Mouse (Mus musculus): ENCODE data around the gene Sfi1.
"Not testable (repeated sequence)": the region's sequence is repeated elsewhere in the genome, so short reads cannot be mapped to it uniquely, and the experiment has no call there.

The Sfi1 gene

GRCm38 (mm10) chr11:3173425-3174318 lies 19.6 kb downstream of the Sfi1 start:
- DNase-seq (ENCODE audit: low spot score in 2 of 2) = peak; percentile 81

- not testable (repeated sequence) for DNase-seq (ENCODE audit: low spot score in 2 of 2)
Measured at GRCm38 (mm10) chr11:3172526-3172925, 20.7 kb downstream of the Sfi1 start.

GRCm38 (mm10) chr11:3171931-3172330 lies 21.3 kb downstream of the Sfi1 start:
- DNase-seq (ENCODE audit: low spot score in 2 of 2) = peak; percentile 69

- DNase-seq (ENCODE audit: low spot score in 2 of 2) = peak; percentile 56
Measured at GRCm38 (mm10) chr11:3169042-3169441, 24.2 kb downstream of the Sfi1 start.

- peak; percentile 75 to 79 for DNase-seq (ENCODE audit: low spot score in 2 of 2)
Measured at GRCm38 (mm10) chr11:3167571-3168001, 25.7 kb downstream of the Sfi1 start.

- not testable (repeated sequence) for DNase-seq (ENCODE audit: low spot score in 2 of 2)
Measured at GRCm38 (mm10) chr11:3167129-3167528, 26.1 kb downstream of the Sfi1 start.

- peak; percentile 54 to 56 for DNase-seq (ENCODE audit: low spot score in 2 of 2)
Measured at GRCm38 (mm10) chr11:3166321-3166720, 26.9 kb downstream of the Sfi1 start.

GRCm38 (mm10) chr11:3165210-3165782 lies 28.0 kb downstream of the Sfi1 start:
- not testable (repeated sequence) for DNase-seq (ENCODE audit: low spot score in 2 of 2)

GRCm38 (mm10) chr11:3163661-3164060 lies 29.6 kb downstream of the Sfi1 start:
- not testable (repeated sequence) for DNase-seq (ENCODE audit: low spot score in 2 of 2)

GRCm38 (mm10) chr11:3163122-3163521 lies 30.1 kb downstream of the Sfi1 start:
- DNase-seq (ENCODE audit: low spot score in 2 of 2) = peak in 1 of 2 experiments; percentile 65

GRCm38 (mm10) chr11:3162236-3162897 lies 30.9 kb downstream of the Sfi1 start:
- DNase-seq (ENCODE audit: low spot score in 2 of 2) = peak; percentile 81 to 85

- peak; percentile 76 to 80 for DNase-seq (ENCODE audit: low spot score in 2 of 2)
Measured at GRCm38 (mm10) chr11:3161370-3161769, 31.9 kb downstream of the Sfi1 start.

- DNase-seq (ENCODE audit: low spot score in 2 of 2) = not testable (repeated sequence)
Measured at GRCm38 (mm10) chr11:3158800-3159199, 34.5 kb downstream of the Sfi1 start.

GRCm38 (mm10) chr11:3157996-3158395 lies 35.3 kb downstream of the Sfi1 start:
- DNase-seq (ENCODE audit: low spot score in 2 of 2) = not testable (repeated sequence)

- DNase-seq (ENCODE audit: low spot score in 2 of 2) = not testable (repeated sequence)
Measured at GRCm38 (mm10) chr11:3156991-3157390, 36.3 kb downstream of the Sfi1 start.

GRCm38 (mm10) chr11:3153666-3154397 lies 39.4 kb downstream of the Sfi1 start:
- peak; percentile 85 to 86 for DNase-seq (ENCODE audit: low spot score in 2 of 2)

- DNase-seq (ENCODE audit: low spot score in 2 of 2) = peak in 1 of 2 experiments; percentile 28
Measured at GRCm38 (mm10) chr11:3151358-3151757, 41.9 kb downstream of the Sfi1 start.

- DNase-seq (ENCODE audit: low spot score in 2 of 2) = not testable (repeated sequence)
Measured at GRCm38 (mm10) chr11:3150677-3151003, 42.6 kb downstream of the Sfi1 start.

- peak in 1 of 2 experiments; percentile 35 for DNase-seq (ENCODE audit: low spot score in 2 of 2)
Measured at GRCm38 (mm10) chr11:3150003-3150676, 43.1 kb downstream of the Sfi1 start.

- DNase-seq (ENCODE audit: low spot score in 2 of 2) = not testable (repeated sequence)
Measured at GRCm38 (mm10) chr11:3149471-3149870, 43.8 kb downstream of the Sfi1 start.

- DNase-seq (ENCODE audit: low spot score in 2 of 2) = not testable (repeated sequence)
Measured at GRCm38 (mm10) chr11:3146806-3147205, 46.5 kb downstream of the Sfi1 start.
